Mouse (Mus musculus): ENCODE results near the gene 4632433K11Rik.
"Not testable (repeated sequence)": the region's sequence is repeated elsewhere in the genome, so short reads cannot be mapped to it uniquely, and the experiment has no call there.

Gene 4632433K11Rik

DNA sequence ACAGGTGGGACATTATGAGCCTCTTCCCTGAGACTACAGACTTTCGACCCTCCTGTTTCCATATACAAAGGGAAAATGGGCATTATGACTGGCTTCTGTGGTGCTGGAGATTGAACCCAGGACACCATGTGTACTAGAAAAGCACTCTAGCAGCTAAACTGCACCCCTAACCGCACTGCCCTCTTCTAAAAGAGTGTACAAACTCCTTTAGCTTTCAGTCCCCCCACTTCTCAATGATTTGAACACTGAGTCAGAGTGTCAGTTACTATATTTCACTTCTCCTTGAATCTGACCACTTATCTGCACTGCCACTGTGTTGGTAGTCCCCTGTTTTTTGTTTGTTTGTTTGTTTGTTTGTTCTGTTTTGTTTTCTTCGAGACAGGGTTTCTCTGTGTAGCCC, at the start of gene 4632433K11Rik:
Gene 4632433K11Rik (plus strand): TSS at position 301 of the 400 bp plus-strand sequence.
- DNase-seq (ENCODE audit: low read depth, low spot score): no peak

DNA sequence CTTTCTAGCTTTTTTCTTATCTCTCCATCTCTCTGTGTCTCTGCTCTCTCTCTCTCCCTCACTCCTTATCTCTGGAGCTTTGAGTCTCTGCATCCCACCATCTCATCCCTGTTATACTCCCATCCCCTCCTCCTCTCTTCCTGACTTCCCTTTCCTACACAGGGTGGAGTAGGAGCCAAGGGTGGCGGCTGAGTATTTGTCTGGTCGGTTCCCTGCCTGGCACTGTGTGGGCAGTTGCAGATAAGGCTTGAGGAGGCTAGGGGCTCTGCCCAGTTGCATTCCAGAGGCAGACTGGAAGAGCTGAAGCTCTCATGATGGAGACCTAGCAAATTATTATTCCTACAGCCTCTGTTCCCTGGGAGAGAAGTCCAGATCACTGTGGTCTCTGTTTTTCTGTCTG, 45.7 kb upstream of the 4632433K11Rik start:
- no peak for DNase-seq (ENCODE audit: low read depth, low spot score)

DNA sequence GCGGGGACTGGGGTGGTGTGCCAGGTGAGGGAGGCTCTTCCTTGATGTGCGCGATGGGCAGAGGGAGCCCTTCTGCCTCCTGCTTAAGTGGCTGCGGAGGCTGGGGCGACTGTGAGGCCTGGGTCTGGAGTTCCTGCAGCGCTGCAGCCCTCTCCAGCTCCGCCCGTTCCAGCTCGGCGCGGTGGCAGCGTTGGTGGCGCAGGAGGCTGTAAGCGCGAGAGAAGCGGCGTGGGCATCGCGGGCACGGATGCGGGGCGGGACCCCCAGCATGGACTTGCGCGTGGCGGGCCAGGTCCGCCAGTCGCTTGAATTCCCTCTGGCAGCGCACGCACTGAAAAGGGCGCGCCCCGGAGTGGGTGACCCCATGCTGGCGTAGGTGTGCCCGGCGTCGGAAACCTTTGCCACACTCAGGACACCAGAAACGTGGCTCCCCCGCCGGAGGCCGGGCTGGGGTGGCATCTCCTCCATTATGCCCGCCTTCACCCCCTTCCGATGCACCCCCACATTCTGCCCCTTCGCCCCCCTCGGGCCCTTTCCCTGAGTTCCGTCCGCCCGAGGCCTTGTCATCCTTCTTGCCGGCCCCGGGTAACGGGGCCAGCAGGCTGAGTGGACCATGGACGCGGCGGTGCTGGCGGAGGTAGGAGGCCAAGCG, 40.4 kb upstream of the 4632433K11Rik start:
- no peak for DNase-seq (ENCODE audit: low read depth, low spot score)

DNA sequence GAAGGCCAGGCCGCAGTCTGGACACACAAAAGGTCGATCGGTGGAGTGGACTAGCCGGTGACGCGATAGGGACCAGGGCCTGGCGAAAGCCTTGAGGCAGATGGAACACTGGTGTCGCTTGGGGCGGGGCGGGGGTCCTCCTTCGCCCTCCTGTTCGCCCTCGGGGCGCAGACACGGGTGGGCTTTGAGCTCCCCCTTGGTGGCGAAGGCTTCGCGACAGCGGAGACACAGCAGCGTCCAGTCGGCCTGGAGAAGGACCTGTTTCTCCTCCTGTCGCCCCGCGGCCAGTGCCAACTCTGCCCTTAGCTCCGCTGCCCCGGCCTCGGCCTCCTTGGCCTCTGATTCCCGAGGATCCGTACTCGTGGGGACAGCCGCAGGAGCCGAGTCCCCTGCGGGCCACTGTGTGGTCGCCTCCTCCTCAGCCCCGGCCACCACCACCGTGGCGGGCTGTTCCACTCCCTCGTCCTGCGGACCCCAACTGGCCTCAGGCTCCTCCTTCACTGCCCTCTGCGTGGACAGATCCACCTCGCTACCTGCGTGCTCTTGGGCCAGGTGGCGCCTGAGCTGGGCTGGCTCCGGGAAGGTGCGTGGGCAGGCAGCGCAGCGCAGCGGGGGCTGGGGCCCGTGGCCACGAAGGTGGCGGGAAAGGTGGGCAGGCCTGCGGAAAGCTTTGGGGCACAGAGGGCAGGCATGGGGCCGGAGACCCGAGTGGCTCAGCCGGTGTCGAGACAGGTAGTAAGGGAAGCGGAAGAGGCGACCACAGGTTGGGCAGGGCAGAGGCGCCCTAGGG, 39.7 kb upstream of the 4632433K11Rik start:
- no peak for DNase-seq (ENCODE audit: low read depth, low spot score)

DNA sequence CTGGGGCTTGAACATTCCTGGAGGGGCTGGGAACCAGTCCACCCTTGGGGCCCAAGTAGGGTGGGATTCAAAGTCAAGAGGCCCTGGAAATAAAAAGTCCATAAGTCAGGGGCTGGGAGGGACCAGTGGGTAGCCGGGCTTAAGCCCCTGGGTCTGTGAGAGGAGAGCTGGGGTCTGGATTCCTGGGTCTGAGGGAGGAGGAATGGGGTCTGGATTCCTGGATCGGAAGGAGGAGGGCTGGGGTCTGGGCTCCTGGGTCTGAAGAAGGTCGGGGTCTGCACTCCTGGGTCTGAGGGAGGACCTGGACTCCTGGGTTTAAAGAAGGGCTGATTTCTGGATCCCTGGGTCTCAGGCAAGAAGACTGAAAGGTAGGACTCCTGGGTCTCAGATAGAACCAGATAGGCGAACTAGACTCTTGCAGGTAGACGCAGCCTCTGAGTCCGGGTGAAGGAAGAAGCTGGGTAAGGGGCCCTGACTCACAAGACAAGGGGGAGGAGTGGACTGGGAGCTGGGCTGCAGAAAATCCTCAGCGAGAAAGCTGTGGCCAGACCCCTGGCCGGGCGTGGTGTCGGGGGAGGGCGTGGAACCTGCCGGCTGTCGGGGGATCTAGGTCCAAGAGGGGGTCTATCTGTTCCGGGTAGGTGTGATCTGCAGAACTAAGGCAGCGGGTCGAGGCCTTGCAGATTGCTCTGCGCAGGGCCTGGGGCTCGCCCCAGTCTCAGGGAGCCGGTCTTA, 38.5 kb upstream of the 4632433K11Rik start:
- peak; percentile 8 for DNase-seq (ENCODE audit: low read depth, low spot score)

DNA sequence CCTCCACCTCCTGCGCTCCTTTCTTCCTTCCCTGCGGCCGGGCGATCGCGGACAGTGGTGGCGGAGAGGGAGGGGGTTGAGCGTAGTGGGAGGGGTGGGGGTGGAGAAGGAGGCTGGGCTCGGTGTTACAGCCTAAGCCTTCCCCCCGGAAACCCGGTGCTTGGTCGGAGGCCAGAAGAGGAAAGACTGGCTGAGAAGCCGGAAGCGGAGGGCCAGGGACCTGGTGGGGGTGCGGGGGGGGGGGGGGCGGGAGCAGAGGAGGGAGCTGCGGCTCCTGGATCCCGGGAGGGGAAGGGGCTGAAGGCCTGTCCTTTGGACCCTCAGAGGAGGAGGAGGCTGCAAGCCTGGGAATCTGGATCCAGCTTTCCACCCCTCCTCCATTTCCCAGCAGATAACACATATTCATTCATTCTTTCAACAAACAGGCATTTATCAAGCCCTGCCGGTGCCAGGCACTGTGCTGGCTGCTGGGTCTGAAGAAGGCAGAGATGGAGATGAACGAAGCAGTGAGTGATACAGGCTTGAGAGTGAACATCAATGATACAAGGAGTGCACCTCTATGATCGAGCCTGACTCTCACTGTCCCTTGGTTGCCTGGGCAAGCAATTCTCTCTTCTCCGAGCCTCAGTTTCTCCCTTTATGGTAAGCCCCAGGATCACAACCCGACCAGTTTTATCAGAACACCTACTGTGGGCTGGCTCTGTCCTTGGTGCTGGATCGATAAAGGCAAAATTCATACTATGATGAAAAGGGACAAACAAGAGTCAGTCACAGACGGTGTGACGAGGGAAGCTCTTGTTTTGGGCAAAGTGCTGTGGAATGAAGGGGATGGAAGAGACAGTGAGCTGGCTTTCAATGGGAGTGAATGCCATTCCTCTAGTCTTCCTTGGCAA, 37.7 kb upstream of the 4632433K11Rik start, which contains the start of gene Zfp579:
Gene Zfp579 (minus strand): TSS at position 156 of the 893 bp plus-strand sequence.
- peak; percentile 85 for DNase-seq (ENCODE audit: low read depth, low spot score)

DNA sequence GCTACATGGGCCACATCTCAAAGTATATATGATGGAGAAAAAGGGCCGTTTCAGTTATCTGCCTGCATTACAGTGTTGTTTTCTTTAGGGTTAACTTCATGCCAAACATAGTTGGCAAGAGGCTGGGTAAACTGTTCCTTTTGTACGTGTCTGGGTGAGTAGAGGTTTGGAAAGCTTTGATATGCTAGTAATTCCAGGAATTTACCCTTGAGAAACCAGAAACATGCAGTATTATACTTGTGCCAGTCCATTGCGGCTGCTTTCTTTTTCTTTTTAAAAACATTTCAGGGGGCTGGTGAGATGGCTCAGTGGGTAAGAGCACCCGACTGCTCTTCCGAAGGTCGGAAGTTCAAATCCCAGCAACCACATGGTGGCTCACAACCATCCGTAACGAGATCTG, 37.0 kb upstream of the 4632433K11Rik start:
- DNase-seq (ENCODE audit: low read depth, low spot score): no peak

DNA sequence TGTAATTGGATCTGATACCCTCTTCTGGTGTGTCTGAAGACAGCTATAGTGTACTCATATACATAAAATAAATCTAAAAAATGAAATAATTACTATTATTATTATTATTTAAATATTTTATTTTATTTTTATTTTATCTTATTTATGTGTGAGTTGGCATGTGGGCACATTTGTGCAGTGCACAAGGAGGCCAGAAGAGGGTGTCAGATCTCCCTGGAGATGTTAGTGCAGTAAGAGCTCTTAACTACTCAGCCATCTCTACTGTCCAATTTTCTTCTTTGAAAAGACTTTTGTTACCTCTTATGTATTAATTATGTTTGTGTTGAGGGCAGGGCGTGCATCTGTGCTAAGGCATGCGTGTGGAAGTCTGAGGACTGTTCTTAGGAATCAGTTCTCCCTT, 34.0 kb upstream of the 4632433K11Rik start:
- no peak for DNase-seq (ENCODE audit: low read depth, low spot score)

DNA sequence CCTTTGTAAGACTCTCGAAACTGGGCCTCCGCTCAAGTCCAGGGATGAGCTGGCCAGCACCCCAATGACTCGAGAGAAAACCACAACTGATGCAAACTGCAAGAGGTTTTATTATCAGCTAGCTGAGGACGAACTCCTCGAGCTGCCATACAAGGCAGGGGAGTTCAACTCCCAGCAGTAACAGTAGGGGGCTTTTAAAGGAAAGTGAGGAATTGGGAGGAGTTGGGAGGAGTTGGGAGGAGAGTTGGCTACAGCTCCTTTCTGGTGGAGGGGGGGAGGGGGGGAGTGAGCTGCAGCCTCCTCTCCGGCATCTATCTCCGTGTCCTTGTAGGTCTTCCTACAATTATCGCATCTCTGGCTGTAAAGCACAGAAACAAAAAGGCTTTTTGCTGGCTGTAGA, 31.0 kb upstream of the 4632433K11Rik start:
- not testable (repeated sequence) for DNase-seq (ENCODE audit: low read depth, low spot score)

DNA sequence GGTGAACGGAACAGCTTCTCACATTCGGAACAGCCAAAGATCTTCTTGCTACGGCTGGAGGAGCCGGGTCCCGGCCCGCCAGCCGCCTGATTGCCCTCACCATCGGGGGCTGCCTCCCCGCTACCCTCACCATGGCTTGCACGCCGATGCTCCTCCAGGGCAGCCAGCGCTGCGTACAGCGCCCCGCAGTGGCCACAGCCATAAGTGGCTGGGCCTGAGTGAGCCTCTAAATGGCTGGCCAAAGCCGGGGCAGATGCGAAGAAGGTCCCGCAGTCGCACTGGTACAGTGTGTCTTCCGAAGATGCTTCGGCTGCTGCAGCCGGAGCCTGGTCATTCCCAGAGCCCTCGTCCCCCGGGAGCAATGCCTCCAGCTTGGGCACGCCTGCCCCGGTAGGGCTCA, 25.7 kb upstream of the 4632433K11Rik start:
- DNase-seq (ENCODE audit: low read depth, low spot score): no peak

DNA sequence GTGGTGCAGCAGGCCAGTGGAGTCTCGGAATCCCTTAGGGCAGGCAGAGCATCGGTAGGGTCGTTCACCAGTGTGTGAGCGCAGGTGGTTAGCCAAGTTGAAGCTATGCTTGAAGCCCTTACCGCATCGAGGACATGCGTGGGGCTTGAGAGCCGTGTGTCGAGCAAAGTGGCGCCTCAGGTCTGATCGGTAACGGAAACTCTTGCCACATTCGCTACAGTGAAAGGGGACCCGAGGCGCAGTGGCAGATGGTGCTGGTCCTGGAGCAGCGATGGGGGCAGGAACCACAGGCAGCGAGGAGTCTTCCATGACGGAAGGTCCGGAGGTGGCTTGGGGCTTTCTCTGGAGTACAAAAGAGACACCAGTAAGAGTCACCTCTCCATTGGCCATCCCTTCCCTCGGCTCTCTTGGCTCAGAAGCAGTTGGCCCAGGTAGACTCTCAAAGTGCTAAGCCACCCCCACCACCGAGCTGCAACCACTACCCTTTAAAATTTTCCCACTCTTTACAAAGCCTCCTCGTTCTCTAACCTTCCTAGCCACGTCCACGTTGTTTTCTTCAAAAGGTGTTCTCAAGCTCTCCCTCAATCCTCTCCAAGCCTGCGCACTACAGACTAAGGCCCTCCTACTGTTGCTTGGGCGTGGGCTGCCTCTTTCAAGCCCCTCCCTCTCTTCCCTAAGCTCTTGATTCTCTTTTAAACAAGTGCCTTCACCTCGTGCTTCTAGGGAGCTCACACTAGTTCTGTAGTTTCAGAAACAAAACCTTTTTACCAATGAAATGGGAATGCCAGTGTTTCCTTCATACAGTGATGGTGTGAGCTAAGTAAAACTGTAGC, 21.0 kb upstream of the 4632433K11Rik start:
- no peak for DNase-seq (ENCODE audit: low read depth, low spot score)

DNA sequence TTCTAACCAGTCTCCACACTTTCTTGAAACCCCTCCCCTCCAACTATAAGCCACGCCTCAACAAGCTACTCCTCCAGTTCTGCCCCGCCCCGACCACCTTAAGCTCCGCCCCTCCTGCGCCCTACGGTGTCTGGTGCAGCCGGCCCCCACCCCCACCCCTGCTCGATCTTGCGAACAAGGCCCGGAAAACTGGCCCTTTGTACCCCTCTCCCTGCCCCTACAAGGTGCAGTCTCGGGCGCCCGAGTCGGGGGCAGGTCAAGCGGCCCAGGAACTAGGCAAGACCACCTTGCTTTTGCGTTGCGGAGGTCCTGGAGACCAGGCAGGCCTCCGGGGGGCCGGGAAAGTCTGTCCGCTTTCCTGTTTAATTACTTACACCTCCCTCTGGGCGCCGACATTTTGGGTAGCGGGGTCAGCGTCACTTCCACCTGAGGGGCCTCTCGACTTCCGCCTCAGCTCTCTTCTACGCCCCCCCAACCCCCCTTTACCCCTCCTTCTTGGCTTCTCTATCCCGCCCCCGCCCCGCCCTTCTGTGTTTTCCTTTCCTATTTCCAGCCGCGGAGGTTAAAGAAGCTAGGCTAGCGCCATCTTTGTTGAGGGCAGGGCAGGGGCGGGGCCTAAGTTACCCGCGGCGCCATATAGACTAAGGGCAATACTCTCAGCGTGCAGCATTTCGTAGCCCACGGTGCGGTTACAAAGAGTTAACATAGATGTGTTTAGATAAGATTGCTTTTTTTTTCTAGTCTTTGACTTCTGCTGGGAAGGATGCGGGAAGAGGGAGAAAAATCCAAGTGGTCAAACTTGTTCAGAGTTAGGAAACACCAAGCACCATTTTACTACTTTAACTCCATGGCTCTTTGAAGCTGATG, 19.4 kb upstream of the 4632433K11Rik start, which contains the start of the genes Zfp524 and Fiz1:
Gene Zfp524 (plus strand): TSS at position 165 of the 867 bp plus-strand sequence.
Gene Fiz1 (minus strand): TSS at position 447 of the 867 bp plus-strand sequence.
- DNase-seq (ENCODE audit: low read depth, low spot score): peak; percentile 98

DNA sequence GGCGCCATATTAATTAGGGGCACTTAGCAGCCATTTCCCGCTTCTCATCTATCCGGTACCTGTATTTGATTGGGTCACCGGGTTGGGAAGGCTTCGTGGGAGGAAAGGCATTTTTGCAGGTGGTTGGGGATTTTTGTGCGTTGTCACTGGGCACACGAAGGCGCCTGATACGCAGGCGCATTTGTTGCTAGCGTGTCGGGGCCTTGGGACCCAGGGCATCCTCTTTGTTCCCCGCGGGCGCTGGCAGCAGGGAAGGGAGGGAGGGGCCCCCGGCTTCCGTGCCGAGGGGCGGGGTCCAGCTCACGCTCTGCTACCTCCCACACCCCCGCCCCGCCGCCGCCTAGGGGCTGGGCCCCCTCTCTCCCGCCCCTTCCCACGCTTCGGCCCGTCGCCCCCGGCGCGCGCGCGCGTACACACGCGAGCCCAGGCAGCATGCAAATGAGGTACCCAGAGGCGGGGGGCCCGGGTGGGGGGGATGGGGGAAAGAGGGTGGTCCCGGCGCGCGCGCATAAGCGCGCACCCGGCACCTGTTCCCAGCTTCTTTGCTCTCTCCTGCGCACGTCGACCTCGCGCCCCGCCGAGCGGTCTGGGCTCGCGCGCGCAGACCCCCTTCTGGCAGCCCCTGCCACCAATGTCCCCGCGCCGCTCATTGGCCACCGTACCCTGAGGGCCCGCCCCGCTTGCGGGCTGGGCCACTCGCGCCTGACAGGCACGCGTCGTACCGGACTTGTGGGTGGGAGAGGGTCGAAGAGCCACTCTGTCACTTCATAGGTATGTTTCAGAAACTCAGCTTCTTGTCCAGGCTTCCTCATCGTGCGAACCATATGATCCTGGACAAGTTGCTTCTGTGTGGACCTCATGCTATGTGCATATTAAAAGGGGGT, 18.6 kb upstream of the 4632433K11Rik start, which contains the start of gene Gm44973:
Gene Gm44973 (plus strand): TSS at position 379 of the 884 bp plus-strand sequence.
- DNase-seq (ENCODE audit: low read depth, low spot score): peak; percentile 95

DNA sequence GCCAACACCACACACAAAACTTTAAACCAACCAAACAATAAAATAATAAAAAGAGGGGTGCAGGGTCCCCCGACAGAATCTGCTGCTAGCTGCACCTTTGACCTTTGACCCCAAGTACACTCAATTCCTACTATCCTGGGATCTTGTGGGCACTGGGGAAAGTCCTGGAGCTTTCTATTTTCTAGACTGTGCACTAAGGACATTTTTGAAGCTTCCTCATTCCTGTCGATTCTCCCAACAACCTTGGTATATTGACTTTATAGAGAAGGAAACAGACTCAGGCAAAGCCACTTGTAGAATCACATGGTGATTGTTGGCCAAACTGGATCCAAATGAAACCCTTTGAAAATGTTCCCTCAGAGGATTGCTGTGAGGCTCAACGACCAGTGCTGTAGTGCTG, 17.9 kb upstream of the 4632433K11Rik start:
- DNase-seq (ENCODE audit: low read depth, low spot score): no peak

DNA sequence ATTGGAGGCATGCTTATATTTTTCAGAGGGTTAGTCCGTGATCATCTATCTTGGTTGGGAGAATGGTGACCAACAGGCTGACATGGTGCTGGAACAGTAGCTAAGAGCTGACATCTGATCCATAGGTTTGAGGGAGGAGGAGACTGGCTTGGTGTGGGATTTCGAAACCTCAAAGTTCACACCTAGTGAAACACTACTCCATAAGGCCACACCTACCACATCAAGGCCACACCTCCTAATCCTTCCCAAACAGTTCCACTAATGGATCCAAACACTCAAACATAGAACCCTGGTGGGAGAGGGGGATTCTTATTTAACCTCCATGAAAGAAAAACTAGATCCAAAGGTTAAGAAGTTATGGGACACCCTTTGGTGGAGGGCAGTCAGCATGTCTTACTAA, 17.0 kb upstream of the 4632433K11Rik start:
- no peak for DNase-seq (ENCODE audit: low read depth, low spot score)

DNA sequence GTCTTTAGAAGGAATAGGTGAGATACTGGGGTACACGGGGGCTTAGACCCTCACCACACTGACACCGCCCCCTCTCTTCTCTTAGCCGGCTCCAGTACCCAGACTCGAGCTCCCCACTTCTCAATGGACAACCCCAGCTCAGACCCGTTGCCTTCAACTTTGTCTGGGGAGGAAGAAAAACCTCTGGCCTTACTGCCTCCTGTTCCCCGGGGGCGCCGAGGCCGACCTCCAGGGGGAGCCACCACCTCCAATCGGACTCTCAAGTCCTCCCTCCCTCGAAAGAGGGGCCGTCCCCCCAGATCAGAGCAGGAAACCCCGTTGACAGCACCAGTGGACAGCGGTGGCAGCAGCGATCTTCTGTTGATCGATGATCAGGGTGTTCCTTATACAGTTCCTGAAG, 16.6 kb upstream of the 4632433K11Rik start:
- DNase-seq (ENCODE audit: low read depth, low spot score): no peak

DNA sequence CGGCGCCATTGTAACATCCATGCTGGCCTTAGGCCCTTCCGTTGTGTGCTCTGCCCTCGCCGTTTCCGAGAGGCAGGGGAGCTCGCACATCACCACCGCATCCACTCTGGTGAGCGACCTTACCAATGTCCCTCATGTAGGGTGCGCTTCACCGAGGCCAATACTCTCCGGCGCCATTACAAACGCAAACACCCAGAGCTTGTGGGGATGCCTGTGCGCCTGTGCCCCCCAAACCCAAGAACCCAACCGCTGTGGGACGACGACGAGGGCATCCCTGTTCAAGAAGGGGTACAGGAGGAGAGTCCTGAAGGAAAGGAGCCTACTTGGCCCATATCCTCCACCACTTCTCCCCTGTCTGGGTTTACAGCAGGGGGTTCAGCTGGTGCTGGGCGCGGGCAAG, 16.0 kb upstream of the 4632433K11Rik start:
- no peak for DNase-seq (ENCODE audit: low read depth, low spot score)

DNA sequence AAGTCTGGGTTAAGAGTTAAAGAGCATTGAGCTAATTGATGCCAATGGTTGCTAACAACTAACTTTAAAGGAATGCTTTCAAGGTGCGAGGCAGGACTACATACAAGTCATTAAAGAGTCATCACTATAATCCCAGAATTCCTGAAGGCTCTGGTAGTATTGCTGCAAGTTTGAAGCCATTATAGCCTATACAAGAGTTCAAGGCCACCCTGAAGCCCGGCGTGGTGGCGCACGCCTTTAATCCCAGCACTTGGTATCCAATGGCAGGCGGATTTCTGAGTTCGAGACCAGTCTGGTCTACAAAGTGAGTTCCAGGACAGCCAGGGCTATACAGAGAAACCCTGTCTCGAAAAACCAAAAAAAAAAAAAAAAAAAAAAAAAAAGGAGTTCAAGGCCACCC, 14.3 kb upstream of the 4632433K11Rik start:
- not testable (repeated sequence) for DNase-seq (ENCODE audit: low read depth, low spot score)

Data from brain, embryonic 18.5 days (tissue).